Mouse (Mus musculus) natural killer cell, adult 2 months (primary cell): ENCODE measurements around the gene Pde4d.

Source experiments
- DNase-seq, 2 experiments: peaks; one replicate each; pipeline ENCODE4 v3.0.0; 2022; ENCODE audit warnings: low spot score in 2 of 2

Gene Pde4d

GRCm38 (mm10) chr13:109500336-109500735 is 1050.6 kb downstream of the Pde4d start:
- no peak for DNase-seq

DNA sequence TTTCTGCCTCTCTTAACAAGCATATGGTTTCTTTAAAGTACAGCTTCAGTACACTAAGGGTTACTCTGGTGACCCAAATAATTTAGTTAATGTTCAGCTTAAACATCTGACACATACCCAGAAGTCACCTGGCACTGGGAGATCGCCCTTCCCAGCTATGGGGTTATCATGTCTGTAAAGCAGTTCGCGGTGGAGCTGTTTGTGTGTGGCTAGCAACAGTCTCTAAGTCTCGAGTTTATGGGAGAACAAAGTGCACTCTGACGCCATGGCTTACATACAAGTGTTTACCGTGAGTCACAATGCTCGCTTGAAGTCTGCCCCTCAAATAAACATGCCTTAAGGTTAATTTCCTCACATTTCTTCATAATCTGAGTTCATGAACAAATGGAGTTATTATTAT is 1053.0 kb downstream of the Pde4d start:
- DNase-seq: no peak

GRCm38 (mm10) chr13:109506754-109507153 is 1057.0 kb downstream of the Pde4d start:
- DNase-seq: no peak

DNA sequence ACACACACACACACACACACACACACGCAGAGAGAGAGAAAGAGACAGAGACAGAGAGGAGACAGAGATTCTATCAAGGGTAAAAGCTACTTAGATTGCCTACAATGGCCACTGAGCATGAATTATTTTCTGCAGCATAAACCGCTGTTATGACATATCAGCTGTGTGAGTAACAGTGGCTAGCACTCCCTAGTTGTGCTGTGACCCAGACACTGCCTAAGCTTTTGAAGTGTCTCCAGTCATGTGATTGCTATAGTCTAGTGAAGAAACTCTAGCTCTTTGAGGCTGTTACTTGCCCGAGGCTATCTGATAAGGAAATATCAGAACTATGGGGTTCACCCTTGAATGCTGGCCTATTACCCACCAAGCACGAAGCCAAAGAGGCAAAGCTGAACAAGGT is 1058.7 kb downstream of the Pde4d start:
- DNase-seq: no peak

DNA sequence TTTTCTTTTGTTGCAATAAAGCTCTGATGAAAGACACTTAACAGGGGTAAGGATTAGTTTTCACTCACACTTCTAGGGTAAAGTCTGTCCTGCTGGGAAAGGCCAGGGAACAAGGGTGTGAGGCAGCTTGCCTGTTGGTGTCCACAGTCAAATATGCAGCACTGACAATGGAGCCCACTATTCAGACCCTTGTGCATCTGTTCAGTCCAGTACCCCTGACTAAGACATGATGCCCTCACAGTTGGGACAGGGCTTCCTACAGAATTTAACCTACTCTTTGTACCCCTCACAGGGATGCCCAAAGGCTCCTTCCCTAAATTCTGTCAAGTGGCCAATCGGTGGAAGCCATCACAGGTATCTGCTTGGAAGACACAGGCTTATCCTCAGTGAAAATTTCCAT is 1068.4 kb downstream of the Pde4d start:
- DNase-seq: no peak

- DNase-seq: no peak
Observed at GRCm38 (mm10) chr13:109519485-109519884, 1069.7 kb downstream of the Pde4d start.

GRCm38 (mm10) chr13:109519966-109520646 is 1070.4 kb downstream of the Pde4d start:
- no peak for DNase-seq

DNA sequence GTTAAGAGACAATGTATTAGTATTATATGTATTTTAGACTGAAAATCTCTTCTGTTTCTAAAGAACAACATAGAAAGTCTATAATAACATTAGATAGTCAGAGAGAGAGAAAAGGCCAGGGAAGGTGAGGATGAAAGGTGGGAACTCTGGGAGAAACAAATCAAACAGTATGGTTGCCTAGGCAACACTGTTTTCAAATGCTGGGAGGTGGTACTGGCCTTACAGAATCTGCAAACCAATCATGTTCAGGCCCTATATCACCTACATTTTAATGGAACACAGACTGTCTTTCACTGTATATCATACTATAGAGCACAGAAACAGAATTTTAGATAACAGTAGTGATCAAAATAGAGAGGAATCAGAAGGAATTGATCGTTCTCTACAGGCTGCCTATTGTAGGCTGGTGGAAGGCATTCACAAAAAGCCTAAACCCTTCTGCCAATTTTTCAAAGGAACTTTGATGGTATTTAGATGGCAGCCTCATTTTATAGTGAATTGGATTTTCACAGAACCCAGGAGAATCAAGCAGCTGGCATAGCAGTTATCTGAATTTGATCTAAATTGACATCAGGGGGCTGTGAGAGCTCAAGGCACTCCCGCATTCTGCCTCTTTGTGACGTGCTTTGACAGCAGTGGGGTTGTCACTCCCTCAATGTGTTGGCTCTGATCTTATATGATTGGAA is 1084.2 kb downstream of the Pde4d start:
- DNase-seq: no peak

- DNase-seq: no peak
Observed at GRCm38 (mm10) chr13:109534709-109535284, 1085.0 kb downstream of the Pde4d start.

DNA sequence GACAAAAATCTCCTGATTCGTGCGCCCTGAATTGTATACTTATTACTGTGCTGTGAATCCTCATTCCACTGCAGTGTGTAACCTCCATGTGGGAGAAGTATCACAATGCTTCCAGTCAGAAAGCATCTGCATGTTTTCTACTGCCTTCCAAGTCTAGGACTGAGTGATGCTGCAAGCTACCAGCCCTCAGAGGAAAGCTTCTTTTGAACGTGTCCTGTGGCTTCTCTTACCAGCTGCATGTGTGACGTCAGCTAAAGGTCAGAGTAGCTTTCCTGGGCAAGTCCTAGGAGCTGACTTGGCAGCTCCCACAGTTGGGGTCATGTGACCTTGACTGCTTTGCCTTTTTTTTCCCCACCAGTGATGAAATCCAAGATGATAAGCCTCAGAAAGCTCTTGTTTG is 1086.9 kb downstream of the Pde4d start:
- DNase-seq: no peak

- no peak for DNase-seq
Observed at GRCm38 (mm10) chr13:109539371-109539770, 1089.6 kb downstream of the Pde4d start.

DNA sequence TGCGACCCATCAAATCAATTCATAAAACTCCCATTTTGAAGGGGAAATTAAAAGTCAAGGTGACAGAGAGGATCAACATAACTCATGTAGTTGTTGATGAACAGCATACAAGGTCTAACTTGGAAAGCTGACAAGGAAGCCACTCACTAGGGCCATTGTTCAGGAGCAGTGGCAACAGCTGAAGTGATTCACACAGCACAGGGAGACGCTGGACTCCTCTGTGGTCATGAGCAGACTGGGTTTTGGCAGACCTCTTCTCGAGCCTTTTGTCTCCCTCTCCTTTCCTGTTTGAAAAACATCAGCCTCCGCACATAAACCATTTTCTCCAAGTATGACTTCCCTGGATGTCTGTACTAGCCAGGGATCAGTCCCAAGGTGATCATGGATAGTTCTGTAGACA is 1094.9 kb downstream of the Pde4d start:
- no peak for DNase-seq

DNA sequence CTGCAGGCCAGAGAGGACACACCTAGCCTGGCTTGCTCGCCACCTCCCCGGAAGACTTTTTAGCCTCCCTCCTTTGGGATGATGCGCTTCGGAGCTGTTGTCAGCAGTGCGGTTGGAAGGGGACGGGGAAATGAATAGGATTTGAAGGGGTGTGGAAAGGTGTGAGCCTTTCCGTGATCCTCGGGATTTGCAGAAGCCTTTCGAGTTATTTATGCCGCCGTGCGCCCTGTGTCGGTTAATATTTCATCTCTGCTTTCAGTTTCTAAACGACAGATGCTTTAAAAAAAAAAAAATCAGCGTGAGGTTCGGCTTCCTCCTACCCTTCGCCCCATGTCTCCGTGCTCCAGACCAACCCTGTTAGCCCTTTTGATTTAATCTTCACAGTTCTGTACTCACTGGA is 1096.6 kb downstream of the Pde4d start:
- DNase-seq: peak; percentile 4 to 11

- no peak for DNase-seq
Observed at GRCm38 (mm10) chr13:109547006-109547587, 1097.3 kb downstream of the Pde4d start.

GRCm38 (mm10) chr13:109547700-109548099 is 1098.0 kb downstream of the Pde4d start:
- DNase-seq: peak; percentile 54 to 76

DNA sequence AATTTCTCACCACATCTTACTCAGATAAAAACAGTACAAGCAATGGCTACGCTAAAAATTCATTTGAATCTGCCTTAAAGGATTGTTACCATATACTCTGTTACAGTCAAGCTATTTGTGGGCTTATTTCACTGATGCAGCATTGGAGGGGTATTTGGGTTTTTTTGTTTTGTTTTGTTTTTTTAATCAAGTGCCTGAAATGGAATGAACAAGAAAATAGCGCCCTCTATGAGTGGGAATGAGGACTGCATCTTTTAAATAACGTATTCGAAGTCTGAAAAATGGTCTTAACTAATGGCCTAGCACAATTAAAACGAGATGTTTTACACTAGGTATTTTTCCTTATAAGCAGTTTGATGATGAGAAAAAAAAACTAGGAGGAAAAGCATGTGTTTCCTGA is 1098.5 kb downstream of the Pde4d start:
- no peak for DNase-seq

DNA sequence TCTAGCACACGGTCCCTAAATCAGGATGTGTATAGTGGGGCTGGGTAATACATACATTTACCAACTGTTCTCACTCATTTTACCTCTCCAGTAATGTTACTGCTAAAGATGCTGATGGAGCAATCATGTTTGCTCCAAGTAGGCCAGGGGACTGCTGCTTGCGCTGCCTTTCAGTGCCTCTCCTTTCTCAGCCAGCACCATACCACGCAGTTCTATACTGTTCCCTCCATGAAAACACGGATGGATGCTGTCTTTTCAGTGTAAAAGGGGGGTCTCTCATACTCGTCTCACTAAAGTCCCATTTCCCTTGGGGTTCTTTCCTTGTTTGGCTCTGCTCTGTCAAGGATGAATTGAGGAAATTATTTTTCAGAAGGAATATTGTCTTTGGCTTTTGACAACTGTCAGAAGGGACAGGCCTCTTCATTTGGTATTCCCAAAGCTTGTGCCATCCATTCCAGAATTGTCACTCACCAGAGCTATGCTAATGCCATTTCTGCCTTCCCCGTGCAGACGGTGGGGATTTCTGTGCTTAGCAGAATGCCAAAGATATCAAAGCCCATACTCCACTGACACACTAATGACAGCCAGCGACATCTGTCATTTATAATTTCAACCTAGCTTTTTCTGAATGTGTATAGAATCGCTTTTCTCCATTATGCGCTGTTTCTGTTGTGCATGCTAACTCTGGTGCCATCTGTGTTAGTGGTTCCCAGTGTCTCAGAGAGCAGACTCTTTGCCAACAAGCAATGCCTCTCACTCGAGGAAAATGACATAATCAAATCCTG is 1099.2 kb downstream of the Pde4d start:
- DNase-seq: no peak

GRCm38 (mm10) chr13:109551836-109552235 is 1102.1 kb downstream of the Pde4d start:
- DNase-seq: no peak

DNA sequence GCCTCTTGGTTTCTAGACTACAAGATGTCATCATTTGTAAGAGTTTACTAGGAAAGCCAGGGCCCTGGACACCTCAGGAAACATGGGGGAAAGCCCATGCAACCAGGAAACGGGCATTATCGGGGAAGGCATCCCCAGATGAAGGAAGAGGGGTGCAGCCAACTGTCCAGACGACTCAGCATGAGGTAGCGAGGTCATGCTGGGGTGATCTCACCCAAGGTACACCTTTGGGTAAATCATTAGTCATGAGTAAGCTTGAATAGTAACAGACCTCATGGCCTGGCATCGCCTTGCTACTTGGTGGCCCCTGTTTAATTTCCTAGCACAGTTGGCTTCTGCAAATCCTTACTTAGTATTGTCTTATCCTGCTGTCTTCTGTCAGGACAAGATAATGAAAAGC is 1105.8 kb downstream of the Pde4d start:
- no peak for DNase-seq

GRCm38 (mm10) chr13:109556853-109557252 is 1107.1 kb downstream of the Pde4d start:
- DNase-seq: no peak

- DNase-seq: peak in 1 of 2 experiments; percentile 2
Observed at GRCm38 (mm10) chr13:109558341-109559257, 1108.9 kb downstream of the Pde4d start.
